Mouse (Mus musculus) ES-E14 (cell line): ENCODE data around the gene Cdk1. TPM values are rescaled to one million over a fixed set of nuclear protein-coding genes. Genes with fewer than 3 reads are reported as not detected.
A peak's percentile ranks its signal among the peaks of the same experiment; 100 is the strongest.

Experiments used
- DNase-seq: peaks from one replicate; pipeline ENCODE4 v3.0.0-alpha.2; 2013; ENCODE audit warnings: low read depth, low spot score
- H3K27ac ChIP-seq: 2 replicates; pipeline ENCODE4 v1.5.1; 2012; ENCODE audit warnings: low read depth, mild to moderate bottlenecking, low read length, moderate library complexity, mixed read lengths; ENCODE audit not compliant: poor library complexity, insufficient read depth, severe bottlenecking
- H3K36me3 ChIP-seq: 2 replicates; pipeline ENCODE4 v1.6.1; 2012; ENCODE audit warnings: mild to moderate bottlenecking, low read length, moderate library complexity, mixed read lengths; ENCODE audit not compliant: control insufficient read depth, poor library complexity, insufficient read depth, severe bottlenecking
- H3K4me1 ChIP-seq, 2 experiments: fragments of 150-350 bp in 1 of 2; sonication (generic) in 1 of 2; 2 replicates each; pipeline ENCODE4 v1.6.1; 2012; ENCODE audit warnings: low read length in 2 of 2, mild to moderate bottlenecking in 1 of 2, mixed read lengths in 1 of 2; ENCODE audit not compliant: control insufficient read depth in 2 of 2, insufficient read depth in 2 of 2, poor library complexity in 1 of 2
- H3K4me3 ChIP-seq, 2 experiments: fragments of 150-350 bp in 1 of 2; sonication (generic) in 1 of 2; 2 replicates each; pipeline ENCODE4 v1.5.1; 2012; ENCODE audit warnings: low read length in 2 of 2, low read depth in 1 of 2, mild to moderate bottlenecking in 1 of 2, mixed read lengths in 1 of 2; ENCODE audit not compliant: insufficient read depth in 1 of 2, poor library complexity in 1 of 2, severe bottlenecking in 1 of 2
- H3K9ac ChIP-seq: 2 replicates; pipeline ENCODE4 v1.6.1; 2012; ENCODE audit warnings: low read depth, mild to moderate bottlenecking, low read length, mixed read lengths; ENCODE audit not compliant: poor library complexity, insufficient read depth, severe bottlenecking
- H3K9me3 ChIP-seq: fragments of 150-350 bp; sonication (generic); 2 replicates; pipeline ENCODE4 v1.6.1; 2012; ENCODE audit warnings: low read depth, mild to moderate bottlenecking, low read length; ENCODE audit not compliant: control insufficient read depth, insufficient read depth
- CHD2 ChIP-seq: IDR thresholded peaks from 2 replicates; pipeline ENCODE4 v1.6.1; 2014; ENCODE audit warnings: mild to moderate bottlenecking, low read depth, low read length, inconsistent platforms
- HCFC1 ChIP-seq: IDR thresholded peaks from 2 replicates; pipeline ENCODE4 v1.6.1; 2012; ENCODE audit warnings: low read length, inconsistent platforms, borderline replicate concordance; ENCODE audit not compliant: insufficient read depth
- MAFK ChIP-seq: IDR thresholded peaks from 2 replicates; pipeline ENCODE4 v1.6.1; 2014; ENCODE audit warnings: mild to moderate bottlenecking, low read depth, low read length, inconsistent platforms; ENCODE audit not compliant: insufficient read depth
- ZC3H11A ChIP-seq: IDR thresholded peaks from 2 replicates; pipeline ENCODE4 v1.6.1; 2012; ENCODE audit warnings: low read depth, mild to moderate bottlenecking, inconsistent platforms, low read length, borderline replicate concordance
- ZNF384 ChIP-seq: IDR thresholded peaks from 2 replicates; pipeline ENCODE4 v1.6.1; 2012; ENCODE audit warnings: low read depth, low read length, inconsistent platforms
- in situ Hi-C, 2 experiments: fragments of 600-800 bp; cut with MboI; formaldehyde crosslinking; loops; one replicate each; pipeline ENCODE4 v1.15.1; 2025; ENCODE audit warnings: low sequenced_read_pairs in 2 of 2, inconsistent platforms in 1 of 2; ENCODE audit not compliant: unreplicated experiment in 2 of 2
- total RNA-seq: library from RNA; depleted of rRNA; stranded (reverse); fragments of 300-350 nt; gene quantifications from 2 replicates; pipeline ENCODE4 v1.2.3, GENCODE M21; 2012; rRNA removed

The Cdk1 gene
- 191 and 351 TPM in 2 replicates for total RNA-seq

DNA sequence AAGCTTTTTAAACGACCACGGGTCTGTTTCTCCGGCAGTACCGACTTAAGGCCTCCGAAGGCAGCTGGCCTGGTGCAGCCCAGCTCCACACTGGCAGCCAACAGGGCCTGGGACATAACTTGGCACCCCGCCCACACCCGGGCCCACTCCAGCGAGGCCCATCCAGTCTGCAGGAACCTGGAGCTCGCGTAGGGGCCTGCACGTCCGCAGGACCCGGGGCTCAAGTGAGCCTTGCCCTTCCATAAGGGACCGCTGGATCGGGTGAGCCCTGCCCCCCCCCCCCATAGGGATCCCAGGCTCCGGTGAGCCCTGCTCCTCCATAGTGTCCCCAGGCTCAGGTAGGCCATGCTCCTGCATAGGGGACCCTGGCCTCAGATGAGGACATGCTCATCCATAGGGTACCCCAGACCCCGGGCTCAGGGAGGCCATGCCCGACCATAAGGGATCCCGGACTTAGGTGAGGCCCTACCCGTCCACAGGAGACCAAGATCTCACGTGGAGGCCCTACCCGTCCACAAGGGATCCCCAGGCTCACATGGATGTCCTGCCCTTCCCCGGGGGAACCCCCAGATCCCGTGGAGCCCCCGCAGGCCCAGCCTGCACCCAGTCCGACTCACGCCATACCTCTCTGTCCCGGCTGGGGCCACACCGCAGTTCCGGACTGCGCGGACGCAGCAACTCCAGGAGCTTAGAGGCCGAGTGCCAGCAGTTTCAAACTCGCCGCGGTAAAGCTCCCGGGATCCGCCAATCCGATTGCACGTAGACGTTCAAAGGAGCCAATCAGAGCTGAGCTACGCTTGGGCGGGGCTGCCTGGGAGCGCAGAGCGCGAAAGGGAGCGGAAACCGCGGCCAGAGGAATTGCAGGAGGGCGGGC lies at the start of gene Cdk1:
Gene Cdk1, minus strand, starts transcription at position 727 of the 874 bp plus-strand sequence.
- in situ Hi-C loops: no loop called here

DNA sequence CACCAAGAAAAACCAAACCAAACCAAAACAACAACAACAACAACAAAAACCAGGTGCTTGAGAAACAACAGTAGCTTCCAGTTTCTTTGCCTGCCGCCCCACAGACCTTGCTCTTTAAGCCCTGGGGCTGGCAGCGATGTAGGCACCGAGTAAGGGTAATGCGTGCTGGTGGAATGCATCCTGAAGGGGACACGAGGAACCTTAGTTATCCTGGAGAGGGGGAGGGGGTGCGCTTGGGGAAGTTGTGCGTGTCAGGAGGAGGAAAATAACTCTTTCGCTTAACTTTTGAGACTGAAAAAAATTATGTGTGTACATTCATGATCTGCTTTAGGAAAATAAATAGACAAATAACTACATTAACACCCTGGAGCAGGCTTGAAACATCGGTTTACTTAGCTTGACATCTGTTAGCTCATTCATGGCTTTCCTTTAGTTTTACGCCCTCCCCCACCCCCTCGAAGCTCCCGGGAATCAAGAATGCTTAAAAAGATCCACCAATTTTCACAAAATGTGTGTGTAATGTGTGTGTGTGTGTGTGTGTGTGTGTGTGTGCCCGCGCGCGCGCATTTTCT lies 47.2 kb upstream of the Cdk1 start:
- Histone ChIP-seq H3K27ac (no peak overlapping the region), H3K4me1 (peaks cover 0 to 4% of the 10 kb centered on the region in 2 experiments; a peak in 1 of 4 replicates), H3K9me3 (no peaks in the 10 kb centered on the region), H3K9ac (no peak overlapping the region), H3K4me3 (peak overlapping the region in 1 of 2 experiments; percentile 19; a peak in 3 of 4 replicates), H3K36me3 (no peaks in the 10 kb centered on the region)
- no peak for TF ChIP-seq HCFC1
- TF ChIP-seq MAFK: no peak
- TF ChIP-seq ZC3H11A: no peak
- no peak for TF ChIP-seq CHD2
- TF ChIP-seq ZNF384: no peak
- no peak for DNase-seq
- in situ Hi-C loops: no loop called here

More for the DNA sequence above, at the start of gene Cdk1:
- TF ChIP-seq ZNF384 (no peak), MAFK (no peak), HCFC1 (no peak), ZC3H11A (no peak), CHD2 (no peak)
- Histone ChIP-seq H3K9me3 (no peaks in the 10 kb centered on the region), H3K4me1 (peaks cover 0 to 11% of the 10 kb centered on the region in 2 experiments; a peak in 2 of 4 replicates), H3K4me3 (peak within 1 kb of the TSS; percentile 65 to 98), H3K27ac (peak within 1 kb of the TSS; percentile 81), H3K9ac (peak within 1 kb of the TSS; percentile 99), H3K36me3 (peaks cover 35% of the 10 kb centered on the region)
- DNase-seq: peak; percentile 95

DNA sequence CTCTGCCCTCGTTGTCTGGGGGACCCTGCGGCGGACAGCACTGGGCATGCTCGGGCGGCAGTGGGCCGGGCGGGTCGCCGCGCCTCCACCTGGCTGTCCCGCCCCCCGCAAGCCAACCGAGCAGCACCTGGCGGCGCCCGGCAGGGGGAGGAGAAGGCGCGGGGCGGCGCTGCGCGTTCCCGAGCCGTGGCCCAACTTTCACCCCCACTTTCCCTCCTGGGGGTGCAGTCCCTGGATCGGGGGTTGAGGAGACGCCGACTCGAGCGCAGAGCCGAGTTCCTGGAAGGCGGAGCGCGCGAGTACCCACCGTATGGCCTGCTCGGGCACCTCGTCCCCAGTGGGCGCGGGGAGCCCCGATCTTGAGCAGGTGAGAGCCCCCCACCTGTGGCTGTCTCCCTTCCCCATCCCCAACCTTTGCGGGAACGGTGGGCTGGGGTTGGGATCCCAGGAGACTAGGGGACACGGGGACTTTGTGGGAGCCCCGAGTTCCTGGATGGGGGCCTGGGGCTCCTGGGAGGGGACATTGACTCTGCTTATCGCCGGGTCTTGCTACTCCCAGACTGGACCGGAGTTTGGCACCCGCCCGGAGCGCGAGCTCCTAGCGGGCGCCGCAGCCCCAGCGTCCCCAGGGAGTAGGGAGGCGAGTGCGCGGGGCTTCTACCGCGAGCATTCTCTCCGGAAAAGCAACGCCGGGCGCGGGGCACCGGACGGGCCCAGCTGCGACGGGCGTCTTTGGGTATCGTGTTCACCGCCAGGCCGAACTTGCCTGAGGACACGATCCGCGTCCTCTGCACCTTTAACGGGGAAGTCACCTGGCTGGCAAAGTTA lies 46.2 kb upstream of the Cdk1 start, which contains the start of gene Ank3:
Gene Ank3, plus strand, starts transcription at position 11 of the 828 bp plus-strand sequence.
- H3K27ac ChIP-seq: no peak within 1 kb of the TSS
- no peak for DNase-seq

DNA sequence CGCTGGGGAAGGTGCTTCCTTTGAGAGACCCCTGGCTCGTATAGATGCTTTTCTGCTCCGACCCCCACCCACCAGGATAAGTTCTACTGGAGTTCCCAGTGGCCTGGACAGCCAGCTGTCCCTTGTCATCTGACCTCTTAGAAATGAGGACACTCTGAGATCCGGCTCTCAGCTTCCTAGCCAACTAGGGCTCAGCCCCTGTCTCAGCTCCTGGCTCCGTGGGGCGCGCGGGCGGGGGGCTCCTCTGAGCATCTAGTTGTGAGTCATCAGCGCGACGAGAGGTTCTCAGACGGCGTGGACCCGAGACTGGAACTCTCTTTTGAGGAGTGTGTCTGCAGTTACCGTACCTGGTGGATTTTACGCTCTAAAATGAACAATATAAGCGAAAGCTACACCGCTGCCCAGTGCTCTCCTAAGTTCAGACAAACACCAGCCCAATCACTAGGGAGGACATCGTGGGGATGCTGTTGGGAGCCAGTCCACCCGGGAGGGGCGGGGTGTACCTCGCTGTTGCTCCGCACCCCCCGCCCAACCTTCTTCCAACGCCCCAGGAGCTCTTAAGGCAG lies 45.5 kb upstream of the Cdk1 start:
- Histone ChIP-seq H3K36me3 (no peaks in the 10 kb centered on the region), H3K4me3 (peak overlapping the region; percentile 84 to 88), H3K9ac (peak overlapping the region; percentile 80), H3K9me3 (no peaks in the 10 kb centered on the region), H3K27ac (no peak overlapping the region), H3K4me1 (peaks cover 0 to 4% of the 10 kb centered on the region in 2 experiments; a peak in 1 of 4 replicates)
- no peak for DNase-seq
- in situ Hi-C loops: no loop called here
- TF ChIP-seq MAFK: no peak
- no peak for TF ChIP-seq ZC3H11A
- TF ChIP-seq ZNF384: no peak
- no peak for TF ChIP-seq HCFC1
- TF ChIP-seq CHD2: no peak

More for the DNA sequence above, 46.2 kb upstream of the Cdk1 start, which contains the start of gene Ank3:
- Histone ChIP-seq H3K9ac (peak within 1 kb of the TSS; percentile 80), H3K36me3 (no peaks in the 10 kb centered on the region), H3K9me3 (no peaks in the 10 kb centered on the region), H3K4me1 (peaks cover 0 to 4% of the 10 kb centered on the region in 2 experiments; a peak in 1 of 4 replicates), H3K4me3 (peak within 1 kb of the TSS; percentile 84 to 88)
- TF ChIP-seq MAFK: no peak
- TF ChIP-seq HCFC1: no peak
- TF ChIP-seq ZC3H11A: no peak
- in situ Hi-C loops: no loop called here
